Mouse (Mus musculus): ENCODE data around the gene Ect2l.

GRCm38 (mm10) chr10:18219351-18219750 is 8.7 kb upstream of the Ect2l start:
- TF ChIP-seq CTCF (IDR thresholded peaks at IDR 0.05; ENCODE audit: low read depth) (no peak), EP300 (IDR thresholded peaks at IDR 0.05; ENCODE audit: low read depth) (no peak)
